Mouse (Mus musculus) MN1 (cell line): ENCODE measurements around the gene Dusp6.

ENCODE experiments used
- DNase-seq: peaks from one replicate; pipeline ENCODE4 v3.0.0-alpha.2; 2016; ENCODE audit warnings: low spot score

Dusp6 gene

DNA sequence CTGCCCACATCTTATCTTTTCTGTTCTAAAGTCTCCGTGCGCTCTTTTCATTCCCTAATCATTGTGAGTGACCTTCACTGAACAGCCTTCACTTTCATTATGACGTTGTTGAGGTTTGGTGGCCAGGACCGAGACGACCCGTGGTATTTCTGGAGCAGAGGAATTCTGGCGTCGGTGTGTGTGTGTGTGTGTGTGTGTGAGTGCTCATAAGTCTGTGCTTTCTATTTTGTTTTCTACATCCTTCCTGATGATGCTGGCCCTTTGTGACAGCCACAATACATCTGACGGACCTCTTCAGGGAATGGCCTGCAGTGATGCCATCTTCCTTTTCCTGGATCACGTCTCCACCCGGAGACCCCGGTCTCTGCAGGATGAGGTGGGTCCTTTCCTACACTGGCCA is 11.6 kb downstream of the Dusp6 start:
- no peak for DNase-seq

DNA sequence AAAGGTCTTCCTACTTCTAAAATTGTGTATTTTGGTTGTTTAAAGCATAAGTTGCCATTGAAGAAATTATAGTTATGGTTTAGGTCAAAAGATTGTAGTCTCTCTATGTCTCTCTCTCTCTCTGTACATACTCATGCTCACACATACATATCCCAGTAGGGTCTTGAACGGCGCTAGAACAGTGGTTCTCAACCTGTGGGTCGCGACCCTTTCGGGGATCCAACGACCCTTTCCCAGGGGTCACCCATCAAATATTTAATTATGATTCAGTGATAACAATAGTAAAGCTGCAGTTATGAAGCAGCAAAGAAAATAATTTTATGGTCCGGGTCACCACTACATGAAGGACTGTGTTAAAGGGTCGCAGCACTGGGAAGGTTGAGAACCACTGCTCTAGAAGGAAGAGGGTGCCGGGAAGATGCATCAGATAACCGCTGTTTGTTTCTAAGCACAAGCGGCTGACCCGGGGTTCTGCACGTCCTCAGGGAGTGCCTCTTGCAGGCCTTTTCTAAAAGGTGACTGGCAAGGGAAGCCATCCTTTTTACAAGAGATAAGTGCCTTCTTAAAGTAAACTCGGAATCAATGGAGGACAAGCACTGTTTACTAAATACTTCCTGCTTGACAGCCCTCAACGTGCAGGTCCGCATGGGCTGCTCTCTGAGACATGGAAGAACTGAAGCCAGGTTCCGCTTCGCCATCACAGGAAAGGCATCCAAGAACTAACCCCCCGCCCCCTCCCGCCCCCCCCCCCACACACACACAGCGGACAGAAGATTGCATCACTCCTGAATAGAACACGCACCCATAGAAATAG is 16.2 kb downstream of the Dusp6 start:
- DNase-seq = no peak

DNA sequence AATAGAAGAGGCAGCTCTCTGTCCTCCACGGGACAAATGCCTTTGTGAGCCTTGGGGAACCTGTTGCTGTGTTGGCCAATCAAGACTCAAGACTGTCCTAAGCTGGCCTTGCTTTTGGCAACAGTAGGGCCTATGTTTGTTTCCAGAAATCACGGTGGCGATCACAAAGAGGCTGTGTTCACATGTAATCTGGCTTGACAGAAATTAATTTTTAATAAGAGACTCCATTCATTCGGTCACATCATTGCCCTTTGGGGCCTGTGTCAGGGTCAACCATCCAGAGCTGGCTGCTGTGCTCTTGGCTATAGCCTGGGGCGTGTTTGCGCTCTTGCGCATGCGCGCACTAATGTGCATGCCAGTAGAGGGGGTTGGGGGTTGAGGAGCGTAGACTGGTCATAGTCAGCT is 21.0 kb downstream of the Dusp6 start:
- DNase-seq = no peak

DNA sequence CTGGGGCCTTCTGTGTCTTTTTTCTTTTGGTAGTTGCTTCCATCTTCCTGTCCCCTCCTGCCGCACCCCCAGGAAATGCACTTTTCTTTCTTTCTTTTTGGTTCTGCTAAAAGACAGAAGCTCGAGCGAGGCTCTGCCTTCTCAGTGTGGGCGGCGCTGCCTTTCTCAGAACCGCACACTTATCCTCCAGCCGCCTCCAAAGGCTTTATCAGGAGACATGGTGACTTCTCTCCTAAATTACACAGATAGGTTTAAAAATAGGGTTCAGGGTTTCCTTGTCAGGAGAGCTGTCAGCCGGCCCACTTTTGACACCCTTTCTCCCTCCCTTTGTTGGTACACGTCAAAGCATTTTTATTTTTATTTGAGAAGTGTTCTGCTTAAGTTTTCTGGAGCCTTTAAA is 21.9 kb downstream of the Dusp6 start:
- no peak for DNase-seq

DNA sequence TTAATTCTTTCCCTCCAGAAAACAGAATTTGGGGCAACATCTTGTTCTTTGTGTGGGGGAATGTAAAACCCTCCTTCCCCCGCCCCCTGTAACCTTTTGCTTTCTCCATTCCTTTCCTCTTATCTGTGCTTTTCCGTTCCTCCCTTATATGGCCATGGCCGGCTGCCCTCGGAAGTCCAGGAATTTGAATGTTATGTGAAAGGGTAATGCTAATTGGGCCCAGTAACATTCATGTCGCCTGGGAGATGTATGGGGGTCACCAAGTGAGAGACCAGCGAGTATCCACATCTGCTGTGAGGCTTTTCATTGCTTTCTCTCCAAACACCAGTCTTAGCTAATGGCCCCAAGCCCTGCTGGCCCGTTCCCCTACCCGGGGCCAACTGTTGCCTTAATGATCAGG is 22.7 kb downstream of the Dusp6 start:
- DNase-seq = peak; percentile 30

DNA sequence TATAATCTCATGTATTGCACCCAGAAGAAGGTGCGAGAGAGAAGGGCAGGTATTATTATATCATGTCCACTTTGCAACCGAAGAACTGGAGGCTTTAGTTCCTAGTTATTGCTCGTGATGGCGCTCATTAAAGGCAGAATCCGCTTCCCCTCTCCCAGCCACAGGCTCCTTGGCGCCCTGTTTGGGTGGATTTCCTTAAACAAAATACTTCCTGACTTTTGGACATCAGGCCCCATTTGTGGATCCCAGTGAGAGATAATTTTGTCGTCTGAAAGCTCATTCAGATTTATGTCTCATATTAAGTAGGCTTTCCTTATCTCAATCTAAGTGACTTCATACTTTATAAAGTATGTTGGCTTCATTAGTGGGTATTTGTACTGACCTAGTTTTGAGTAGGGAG is 23.2 kb downstream of the Dusp6 start:
- DNase-seq = peak; percentile 53

DNA sequence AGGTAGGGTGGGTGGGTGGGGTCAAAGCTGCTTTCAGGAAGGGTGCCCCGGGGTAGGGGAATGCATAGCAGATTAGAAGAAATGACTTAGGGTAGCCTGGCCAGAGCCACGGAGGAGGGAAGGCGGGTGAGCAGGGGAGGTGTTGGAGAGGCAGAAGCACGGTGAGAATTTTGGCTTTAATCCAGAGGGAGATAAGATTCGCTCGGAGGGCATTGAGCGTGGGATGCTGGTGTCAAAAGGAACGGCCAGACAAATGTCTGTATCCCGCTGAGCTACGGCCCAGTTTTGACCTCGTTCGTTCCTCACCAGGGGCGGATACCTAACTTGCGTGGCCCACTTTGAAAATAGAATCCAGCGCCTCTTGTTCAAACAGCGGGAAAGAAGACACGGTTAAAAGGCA is 23.8 kb downstream of the Dusp6 start:
- peak; percentile 43 for DNase-seq

DNA sequence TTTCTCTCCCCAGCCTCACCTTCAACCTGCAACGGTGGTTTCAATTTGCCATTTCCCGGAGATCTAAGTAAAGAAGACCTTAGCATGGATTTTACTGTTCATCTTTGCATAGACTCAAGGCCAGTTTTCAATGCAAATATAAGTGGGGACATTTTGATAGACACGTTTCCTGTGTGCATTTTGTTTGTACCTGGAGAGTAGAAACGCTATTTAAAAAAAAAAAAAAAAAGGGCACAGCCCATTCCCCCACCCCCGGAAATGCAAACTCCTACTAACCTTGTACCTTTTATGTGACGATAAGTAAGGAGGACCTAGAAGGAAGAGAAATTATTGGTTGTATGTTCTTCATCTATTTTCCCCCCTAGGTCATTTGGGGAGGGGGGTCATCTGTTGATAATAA is 24.2 kb downstream of the Dusp6 start:
- DNase-seq = no peak

DNA sequence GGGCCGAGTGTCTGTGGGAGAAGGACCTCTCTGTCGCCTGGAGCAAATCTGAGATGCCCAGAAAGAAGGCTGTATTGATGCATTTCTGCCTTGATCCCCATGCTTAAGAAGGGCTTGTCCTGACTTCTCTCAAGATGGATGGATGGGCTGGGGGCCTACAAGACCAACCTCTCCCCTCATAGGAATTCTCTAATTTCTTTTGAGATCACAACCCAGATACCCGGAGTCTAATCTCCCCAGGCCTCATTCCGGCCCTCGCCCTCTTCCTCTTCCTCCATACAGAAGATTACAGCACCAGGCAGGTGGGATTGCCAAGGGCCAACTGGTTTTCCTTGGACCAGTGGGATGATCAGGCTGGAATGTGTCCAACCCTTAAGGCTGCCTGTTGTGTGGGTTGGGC is 26.1 kb downstream of the Dusp6 start:
- DNase-seq = no peak

DNA sequence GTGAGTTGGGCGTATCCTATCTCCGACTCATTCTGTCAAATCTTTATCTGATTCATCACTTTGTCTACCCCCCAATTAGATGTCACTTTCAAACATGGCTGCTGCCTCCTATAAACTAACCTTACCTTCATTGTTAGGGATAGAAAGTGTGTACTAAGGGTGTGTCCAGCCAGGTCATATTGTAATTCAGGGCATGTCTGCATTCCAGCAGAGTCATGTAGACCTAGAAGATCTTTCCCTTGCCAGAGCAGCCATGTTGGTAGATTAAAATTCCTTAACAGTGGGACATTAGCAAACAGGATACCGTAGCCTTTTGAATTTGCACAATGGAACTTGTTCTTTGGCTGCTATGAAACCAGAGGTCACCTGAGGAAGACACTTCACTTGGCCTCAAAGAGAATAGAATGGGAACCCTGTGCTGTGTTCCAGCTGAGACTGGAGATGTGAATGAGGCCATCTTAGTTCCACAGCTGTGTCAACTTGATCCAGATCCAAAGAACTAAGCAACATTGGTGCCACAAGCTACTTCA is 30.1 kb downstream of the Dusp6 start:
- no peak for DNase-seq

DNA sequence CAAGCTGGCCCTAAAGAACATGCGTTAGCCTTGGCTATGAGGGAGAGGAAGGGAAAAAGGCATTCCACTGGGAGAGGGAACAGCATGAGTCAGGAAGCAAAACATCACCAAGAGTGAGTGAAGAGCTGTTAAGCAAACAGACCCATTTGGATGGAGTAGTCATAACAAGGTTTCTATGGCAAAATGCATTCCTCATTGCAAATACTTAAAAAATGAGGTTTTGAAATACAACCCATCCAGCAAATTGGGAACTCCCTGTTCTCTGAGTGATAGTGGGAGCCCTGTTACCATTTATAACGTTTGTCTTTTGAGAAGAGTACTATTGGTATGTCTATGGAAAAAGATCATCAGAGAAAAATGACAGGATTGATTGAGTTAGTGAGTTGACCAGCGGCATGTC is 34.7 kb downstream of the Dusp6 start:
- DNase-seq = no peak

DNA sequence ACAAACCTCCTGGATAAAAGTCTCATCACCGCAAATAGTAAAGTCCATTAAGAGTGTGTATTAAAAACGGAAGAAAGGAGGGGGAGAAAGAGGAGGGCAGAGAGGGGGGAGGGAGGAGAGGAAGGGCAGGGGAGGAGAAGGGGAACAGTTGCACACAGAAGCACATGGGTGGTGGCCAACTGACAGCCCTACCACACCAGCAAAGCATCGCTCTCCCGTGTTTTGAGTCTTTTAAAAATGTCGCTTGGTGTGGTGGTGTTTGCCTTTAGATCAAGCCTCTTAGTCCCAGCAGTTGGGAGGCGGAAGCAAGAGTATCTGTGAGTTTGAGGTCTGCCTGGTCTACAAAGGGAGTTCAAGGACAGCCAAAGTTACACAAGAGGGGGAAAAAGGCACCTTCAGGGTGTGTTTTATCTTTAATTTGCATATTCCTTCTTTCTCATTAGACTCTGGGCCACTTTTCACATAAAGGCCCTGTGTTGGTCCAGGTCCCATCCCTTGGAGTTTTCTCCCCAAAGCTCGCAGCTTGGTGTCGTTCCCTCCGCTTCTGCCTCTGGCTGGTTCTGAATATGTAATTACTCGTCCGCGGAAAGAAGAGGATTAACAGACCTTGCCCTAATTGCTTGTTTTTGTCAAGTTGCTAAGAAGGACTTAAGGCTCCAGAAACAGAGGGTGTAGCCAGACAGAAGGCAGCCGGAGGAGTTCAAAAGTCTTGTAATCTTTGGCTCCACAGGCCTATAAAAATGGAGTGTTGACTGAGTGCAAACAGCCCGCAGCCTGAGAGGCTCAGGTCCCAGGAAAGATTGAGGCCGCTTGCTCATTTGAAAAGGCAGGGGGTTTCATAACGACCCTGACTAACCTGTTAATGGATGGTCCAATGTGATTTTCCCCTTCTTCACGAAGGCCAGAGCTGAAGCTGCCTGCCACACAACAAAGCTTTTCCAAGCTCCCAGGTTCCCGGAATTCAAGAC is 35.6 kb downstream of the Dusp6 start:
- no peak for DNase-seq

DNA sequence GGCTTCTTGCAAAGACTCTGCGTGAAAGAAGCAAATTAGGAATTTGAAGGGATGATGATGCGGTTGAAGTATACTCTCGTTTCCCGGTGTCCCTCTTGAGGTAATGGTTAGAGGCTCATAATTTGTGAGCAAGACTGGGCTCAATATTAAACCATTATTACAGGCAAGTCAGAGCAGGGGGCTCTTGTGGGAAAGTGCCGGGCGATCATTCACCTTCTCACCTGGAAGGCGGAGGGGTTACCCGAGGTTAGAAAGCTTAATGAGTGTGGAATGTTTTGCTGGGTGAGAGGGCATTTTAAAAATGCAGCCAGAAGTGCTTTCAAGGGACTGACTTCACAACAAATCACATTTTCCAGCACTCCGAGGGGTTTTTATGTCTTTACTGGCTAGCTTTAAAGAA is 36.3 kb downstream of the Dusp6 start:
- no peak for DNase-seq

DNA sequence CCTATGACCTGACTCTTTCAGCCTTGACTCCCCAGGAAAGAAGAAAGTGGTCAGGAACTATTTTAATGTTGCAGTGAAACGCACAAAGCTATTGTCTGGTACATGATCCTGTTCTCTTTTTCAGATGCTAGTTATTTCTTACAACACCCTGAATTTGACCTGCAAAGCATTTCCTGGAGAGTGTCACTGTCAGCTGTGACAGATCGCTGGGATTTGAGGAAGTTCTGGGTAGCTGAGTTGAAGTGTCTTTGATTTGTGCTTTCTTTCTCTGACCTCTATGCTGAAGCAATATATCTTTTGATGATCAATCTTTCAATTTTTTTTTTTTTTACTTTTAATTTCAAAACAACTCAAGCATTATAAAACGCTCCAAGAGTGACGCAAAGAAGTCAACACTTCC is 39.0 kb downstream of the Dusp6 start:
- peak; percentile 12 for DNase-seq

DNA sequence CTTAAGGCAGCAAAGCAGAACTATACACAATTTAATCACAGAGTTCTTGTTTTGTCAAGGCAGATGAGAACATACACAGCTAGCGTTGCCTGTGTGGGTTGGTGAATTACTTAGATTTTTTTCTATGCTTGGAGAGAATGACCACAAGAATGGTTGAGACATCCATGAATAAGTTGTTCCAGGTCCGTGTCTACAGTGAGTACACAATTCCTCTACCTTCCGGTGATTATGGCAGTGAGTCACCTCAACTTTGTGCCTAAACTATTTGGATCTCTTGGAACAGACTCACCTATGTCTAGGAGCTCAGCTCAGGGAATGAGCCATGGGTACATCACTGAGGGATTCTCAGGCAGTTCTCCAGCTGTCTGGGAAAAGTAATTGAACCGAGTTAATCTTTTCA is 45.8 kb downstream of the Dusp6 start:
- no peak for DNase-seq

DNA sequence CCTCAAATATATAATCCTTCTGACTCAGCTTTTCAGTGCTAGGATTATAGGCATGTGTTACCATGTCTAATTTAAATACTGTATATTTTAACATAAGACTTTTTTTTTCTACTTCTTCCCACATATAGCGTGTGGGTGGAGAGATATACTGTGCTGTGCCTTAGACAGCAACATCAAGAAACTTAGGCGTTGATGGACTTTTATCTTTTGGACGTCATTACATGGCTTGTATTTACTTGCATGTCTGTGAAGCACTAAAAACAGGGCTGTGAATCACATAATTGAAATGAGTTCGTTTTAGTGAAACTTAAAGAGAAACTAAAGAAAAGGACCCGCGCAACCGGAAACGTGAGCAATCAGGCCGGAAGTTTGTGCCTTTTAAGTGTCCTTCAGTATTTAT is 46.6 kb downstream of the Dusp6 start:
- DNase-seq = no peak

DNA sequence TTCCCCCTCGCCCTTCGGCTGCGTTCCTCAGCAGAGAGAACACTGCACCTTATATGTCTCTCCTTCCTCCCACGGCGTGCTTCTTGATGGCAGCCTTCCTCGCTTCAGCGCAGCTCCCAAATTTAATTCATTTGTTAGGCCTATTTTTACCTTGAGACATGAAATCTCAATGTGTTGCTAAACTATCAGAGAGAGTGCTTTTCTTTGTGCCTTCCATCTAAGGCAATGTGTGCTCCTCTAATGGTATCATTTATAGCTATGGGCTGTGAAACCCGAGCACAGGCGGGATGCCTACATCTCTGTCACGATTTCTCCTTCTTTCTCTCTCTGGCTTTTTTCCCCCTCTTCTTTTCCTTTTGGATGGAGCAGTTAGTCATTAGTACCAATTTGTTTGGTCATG is 47.2 kb downstream of the Dusp6 start:
- no peak for DNase-seq

DNA sequence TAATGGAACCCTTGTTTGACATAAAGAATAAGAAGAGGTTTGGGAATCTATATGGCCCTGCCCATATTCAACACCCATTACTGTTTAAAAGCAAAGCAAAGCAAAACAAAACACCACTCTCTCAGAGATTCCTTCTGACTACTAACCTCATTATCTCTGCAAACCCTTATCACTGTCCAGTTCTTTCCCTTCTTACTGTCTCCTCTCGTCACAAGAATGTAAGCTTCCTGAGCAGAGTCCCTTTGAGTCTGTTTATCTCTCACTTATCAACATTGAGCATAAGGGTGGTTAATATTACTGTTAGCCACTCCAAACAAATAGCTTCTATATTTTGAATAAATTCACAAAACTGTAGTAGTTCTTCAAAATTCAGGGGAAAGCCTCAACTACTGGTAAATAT is 48.9 kb downstream of the Dusp6 start:
- no peak for DNase-seq

DNA sequence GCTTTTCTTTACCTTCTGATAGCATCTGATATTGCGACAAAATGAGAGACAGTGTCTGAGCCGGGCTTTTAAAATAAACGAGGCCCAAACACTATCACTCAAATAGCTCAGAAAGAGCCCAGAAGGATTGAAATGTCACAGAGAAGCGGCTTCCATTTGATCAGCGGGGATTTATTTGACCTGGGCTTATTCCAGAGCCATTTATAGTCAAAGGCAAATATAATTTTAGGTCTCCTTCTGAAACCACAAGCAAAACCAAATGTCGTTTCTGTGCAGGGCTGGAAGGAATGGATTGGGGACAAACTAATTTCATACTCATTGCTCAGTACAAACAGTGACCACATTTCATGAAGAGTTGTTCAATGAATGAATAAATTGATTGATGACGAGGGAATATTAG is 51.3 kb downstream of the Dusp6 start:
- no peak for DNase-seq

DNA sequence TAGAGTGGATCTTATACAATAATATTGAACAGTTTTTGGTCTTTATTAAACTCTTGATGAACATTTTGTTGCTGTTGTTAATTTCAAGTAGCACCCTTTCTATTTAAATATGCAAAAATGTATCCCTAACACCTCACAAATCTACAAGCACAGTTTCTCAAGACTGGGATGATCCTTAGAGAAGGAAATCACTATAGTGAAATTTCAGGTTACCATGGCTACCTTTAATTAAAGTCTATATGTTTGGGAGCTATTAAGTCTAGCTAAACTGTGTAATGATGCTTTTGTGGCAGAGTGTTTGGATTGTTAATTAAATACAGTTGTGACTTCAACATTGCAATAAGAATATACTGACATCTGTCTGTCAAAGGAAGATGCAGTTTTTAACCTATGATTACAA is 54.0 kb downstream of the Dusp6 start:
- no peak for DNase-seq
